Mouse (Mus musculus) stomach, embryonic 16.5 days (tissue): Measurements from ENCODE around the gene Olfr1371. TPM values are rescaled to one million over a fixed set of nuclear protein-coding genes. Genes with fewer than 3 reads are reported as not detected.
"Not testable (repeated sequence)": the region's sequence is repeated elsewhere in the genome, so short reads cannot be mapped to it uniquely, and the experiment has no call there.

ENCODE experiments used
- ATAC-seq: fragments of 200-750 bp; cut with Nextera tagmentation; 2 replicates; pipeline ENCODE4 v1.8.0; 2017; ENCODE audit warnings: moderate number of reproducible peaks, moderate TSS enrichment; ENCODE audit not compliant: insufficient read depth, low FRiP score
- H3K27ac ChIP-seq: fragments of 300-500 bp; sonication (generic); 2 replicates; pipeline ENCODE4 v1.5.1; 2014; ENCODE audit warnings: low read length
- H3K27me3 ChIP-seq: fragments of 300-500 bp; sonication (generic); 2 replicates; pipeline ENCODE4 v1.6.1; 2014; ENCODE audit warnings: low read length, control low read depth, mixed read lengths; ENCODE audit not compliant: control insufficient read depth, insufficient read depth
- H3K36me3 ChIP-seq: fragments of 300-500 bp; sonication (generic); 2 replicates; pipeline ENCODE4 v1.6.1; 2014; ENCODE audit warnings: low read length; ENCODE audit not compliant: control insufficient read depth, insufficient read depth
- H3K4me1 ChIP-seq: fragments of 300-500 bp; sonication (generic); 2 replicates; pipeline ENCODE4 v1.6.1; 2014; ENCODE audit warnings: low read length, control low read depth, mixed read lengths; ENCODE audit not compliant: control insufficient read depth, insufficient read depth
- H3K4me2 ChIP-seq: fragments of 300-500 bp; sonication (generic); 2 replicates; pipeline ENCODE4 v1.6.1; 2014; ENCODE audit warnings: low read depth, low read length, mixed read lengths
- H3K4me3 ChIP-seq: fragments of 300-500 bp; sonication (generic); replicated peaks from 2 replicates; pipeline ENCODE4 v1.5.1; 2014; ENCODE audit warnings: mild to moderate bottlenecking, low read length
- H3K9ac ChIP-seq: fragments of 300-500 bp; sonication (generic); 2 replicates; pipeline ENCODE4 v1.6.1; 2014; ENCODE audit warnings: low read length
- H3K9me3 ChIP-seq: fragments of 300-500 bp; sonication (generic); replicated peaks from 2 replicates; pipeline ENCODE4 v1.6.1; 2016; ENCODE audit warnings: low read length, control low read depth; ENCODE audit not compliant: control insufficient read depth
- WGBS: fragments of 180-500 bp; shearing (Covaris S2); extraction: QIAGEN DNeasy Blood & Tissue Kit; methylation state at CpG from one replicate; pipeline ENCODE4 v1.1.7; 2014; 5-methylcytosine and 5-hydroxymethylcytosine counted together
- polyA plus RNA-seq: library from polyadenylated mRNA; unstranded; fragments of >200 nt; fragmentation: Nextera tagmentation; extraction: Ambion mirVana; gene quantifications from 2 replicates; pipeline ENCODE4 v1.2.1, GENCODE M21; 2015

Gene Olfr1371
- polyA plus RNA-seq, 1 experiment from 2014 or later, result not detected

GRCm38 (mm10) chr11:52196496-52197023 lies 17.2 kb downstream of the Olfr1371 start:
- 86% methylated on average over 8 of the region's 8 CpGs for WGBS
- not testable (repeated sequence) for H3K36me3 ChIP-seq, H3K4me2 ChIP-seq, H3K27me3 ChIP-seq, H3K27ac ChIP-seq, H3K9me3 ChIP-seq, ATAC-seq, H3K4me3 ChIP-seq, H3K9ac ChIP-seq, H3K4me1 ChIP-seq

GRCm38 (mm10) chr11:52180651-52181050 lies 33.1 kb downstream of the Olfr1371 start:
- H3K27me3 ChIP-seq, H3K4me3 ChIP-seq, H3K9me3 ChIP-seq, H3K36me3 ChIP-seq, H3K4me1 ChIP-seq, H3K9ac ChIP-seq, H3K4me2 ChIP-seq, H3K27ac ChIP-seq, ATAC-seq: not testable (repeated sequence)
- 86% methylated on average over 4 of the region's 4 CpGs for WGBS

DNA sequence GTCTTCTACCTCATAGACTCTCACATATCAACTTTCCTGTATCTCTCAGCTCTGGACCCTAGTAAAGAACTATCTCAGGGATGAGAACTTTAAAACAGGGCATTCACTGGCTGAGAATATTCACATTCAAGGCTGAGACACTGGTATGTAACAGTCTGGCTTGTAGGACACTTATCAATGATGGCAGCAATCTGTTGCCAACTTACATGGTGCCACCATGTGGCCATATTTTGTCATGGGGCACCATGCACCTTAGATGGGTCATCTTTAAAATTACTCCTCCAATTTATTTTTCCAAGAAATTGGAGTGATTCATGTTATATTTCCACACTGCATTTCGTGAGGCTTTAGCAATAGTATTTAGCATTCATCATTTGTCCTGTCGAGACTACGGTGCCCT lies 33.9 kb downstream of the Olfr1371 start:
- H3K9ac ChIP-seq, ATAC-seq: not testable (repeated sequence)
- WGBS, result no CpG with 5 or more reads among the region's 3 CpGs

DNA sequence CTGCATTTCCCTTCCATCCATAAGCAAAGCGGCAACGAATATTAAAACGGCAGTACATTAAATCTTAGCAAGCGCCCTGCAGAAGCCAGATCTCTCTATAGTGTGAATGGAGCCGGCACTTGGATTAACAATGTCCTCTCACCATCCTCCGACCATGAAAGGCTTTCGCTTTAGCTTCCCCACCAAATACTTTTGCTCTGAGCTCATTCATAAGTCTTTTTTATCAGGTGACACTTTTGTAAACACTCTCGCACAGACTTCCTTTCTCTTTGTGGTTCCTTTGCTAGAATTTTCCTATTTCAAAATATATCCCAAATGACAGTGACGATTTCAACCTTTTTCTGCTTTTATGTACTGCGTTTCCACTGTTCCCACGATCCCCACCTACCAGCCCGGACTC lies 45.3 kb downstream of the Olfr1371 start:
- H3K9ac ChIP-seq, result peak overlapping the region; percentile 54
- no peak for ATAC-seq
- H3K4me2 ChIP-seq, result peak overlapping the region; percentile 71
- peaks cover 4% of the 10 kb centered on the region for H3K27me3 ChIP-seq
- H3K27ac ChIP-seq, result no peak overlapping the region
- H3K4me3 ChIP-seq, result peak overlapping the region; percentile 52
- WGBS, result 7% methylated on average over 12 of the region's 12 CpGs
- H3K4me1 ChIP-seq, result peaks cover 4% of the 10 kb centered on the region; the same call in 1 of the 2 replicates
- no peaks in the 10 kb centered on the region for H3K36me3 ChIP-seq
- H3K9me3 ChIP-seq, result no peaks in the 10 kb centered on the region

More for the DNA sequence above, 33.9 kb downstream of the Olfr1371 start:
- H3K27me3 ChIP-seq, H3K27ac ChIP-seq, H3K4me2 ChIP-seq, H3K9me3 ChIP-seq, H3K4me3 ChIP-seq, H3K4me1 ChIP-seq, H3K36me3 ChIP-seq: not testable (repeated sequence)

GRCm38 (mm10) chr11:52167901-52168302 lies 45.9 kb downstream of the Olfr1371 start:
- peak; percentile 74; the same call in 1 of the 2 replicates for ATAC-seq
- not testable (repeated sequence) for H3K27me3 ChIP-seq, H3K27ac ChIP-seq, H3K4me1 ChIP-seq, H3K9me3 ChIP-seq, H3K36me3 ChIP-seq
- H3K9ac ChIP-seq, result peak overlapping the region; percentile 57
- WGBS, result under 1% methylated on average over 29 of the region's 42 CpGs
- H3K4me2 ChIP-seq, result peak overlapping the region; percentile 71
- peak overlapping the region; percentile 52 for H3K4me3 ChIP-seq

DNA sequence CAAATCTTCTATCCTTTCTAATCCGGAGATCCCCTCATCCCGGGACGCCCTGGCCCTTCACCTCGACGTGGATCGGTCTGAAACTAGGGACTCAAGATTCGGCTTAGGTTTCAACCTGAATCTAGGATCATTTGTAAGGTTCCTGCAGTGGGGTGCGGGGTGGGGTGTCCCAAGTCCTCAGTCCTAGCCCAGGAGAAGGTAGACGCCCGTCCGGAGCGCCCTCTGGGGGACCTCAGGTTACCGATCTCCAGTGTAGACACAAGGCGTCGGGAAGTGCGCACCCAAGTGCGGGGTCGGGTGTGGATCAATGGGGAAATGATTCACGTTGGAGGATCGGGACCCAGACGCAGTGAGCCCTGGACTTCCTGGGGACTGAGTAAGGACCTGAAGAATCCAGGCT lies 46.7 kb downstream of the Olfr1371 start:
- H3K27me3 ChIP-seq, result peaks cover 4% of the 10 kb centered on the region
- H3K4me3 ChIP-seq, result peak overlapping the region; percentile 52
- peaks cover 4% of the 10 kb centered on the region; the same call in 1 of the 2 replicates for H3K4me1 ChIP-seq
- peak overlapping the region; percentile 71 for H3K4me2 ChIP-seq
- no peak for ATAC-seq
- whole genome bisulfite sequencing, result under 1% methylated on average over 21 of the region's 21 CpGs
- no peaks in the 10 kb centered on the region for H3K9me3 ChIP-seq
- H3K27ac ChIP-seq, result no peak overlapping the region
- H3K9ac ChIP-seq, result 0 out of 2 replicates have a peak overlapping the region, but pooled peaks have one; percentile 16
- no peaks in the 10 kb centered on the region for H3K36me3 ChIP-seq

GRCm38 (mm10) chr11:52163926-52164325 lies 49.9 kb downstream of the Olfr1371 start:
- 0 out of 2 replicates have a peak, but pooled peaks have one; percentile 28 for ATAC-seq

More at GRCm38 (mm10) chr11:52163926-52164325, 49.9 kb downstream of the Olfr1371 start:
- H3K4me2 ChIP-seq, result no peak overlapping the region
- no peak overlapping the region for H3K4me3 ChIP-seq
- H3K9ac ChIP-seq, result no peak overlapping the region
- H3K4me1 ChIP-seq, result peaks cover 4% of the 10 kb centered on the region; the same call in 1 of the 2 replicates
- H3K27me3 ChIP-seq, result peaks cover 4% of the 10 kb centered on the region; the same call in 1 of the 2 replicates
- no peaks in the 10 kb centered on the region for H3K36me3 ChIP-seq
- H3K27ac ChIP-seq, result no peak overlapping the region
- WGBS, result 37% methylated on average over 10 of the region's 10 CpGs
- H3K9me3 ChIP-seq, result no peaks in the 10 kb centered on the region

Other genes starting within 250 kb of the Olfr1371 start
- gene Cdkn2aipnl, start 246.3 kb downstream of the Olfr1371 start, polyA plus RNA-seq, result 81.2 and 82.5 TPM in 2 replicates
- gene Ube2b, start 213.2 kb downstream of the Olfr1371 start, polyA plus RNA-seq, result 192 and 223 TPM in 2 replicates
- gene Cdkl3, start 209.8 kb downstream of the Olfr1371 start, polyA plus RNA-seq, result 5.2 and 6.7 TPM in 2 replicates
- 53.8 and 60.6 TPM in 2 replicates for gene Ppp2ca, start 115.3 kb downstream of the Olfr1371 start, polyA plus RNA-seq
- not detected in 2 replicates for gene Olfr1373, start 68.5 kb downstream of the Olfr1371 start, polyA plus RNA-seq
- 650 and 654 TPM in 2 replicates for gene Skp1a, start 18.0 kb upstream of the Olfr1371 start, polyA plus RNA-seq
- 2.8 TPM in 2 replicates for gene Tcf7, start 69.0 kb upstream of the Olfr1371 start, polyA plus RNA-seq
- gene Vdac1, start 146.9 kb upstream of the Olfr1371 start, polyA plus RNA-seq, result 280 and 325 TPM in 2 replicates
- gene 9530068E07Rik, start 182.4 kb upstream of the Olfr1371 start, polyA plus RNA-seq, result 187 and 200 TPM in 2 replicates